Mouse (Mus musculus) MEL (cell line): ENCODE measurements around the gene Adgrf5. TPM values are rescaled to one million over a fixed set of nuclear protein-coding genes. Genes with fewer than 3 reads are reported as not detected.

Source experiments
- DNase-seq: peaks from one replicate; pipeline ENCODE4 v3.0.0; 2011; ENCODE audit warnings: low read depth, low spot score
- H3K27ac ChIP-seq: 2 replicates; pipeline ENCODE4 v1.5.1; 2012; ENCODE audit warnings: low read depth, mild to moderate bottlenecking, control low read depth, low read length, moderate library complexity; ENCODE audit not compliant: control insufficient read depth
- H3K27me3 ChIP-seq, 2 experiments: fragments of 150-350 bp in 1 of 2; sonication (generic) in 1 of 2; 2 replicates each; pipeline ENCODE4 v1.6.1; 2012; ENCODE audit warnings: low read length in 2 of 2, mild to moderate bottlenecking in 2 of 2, improper control_type of control experiment in 1 of 2, moderate library complexity in 1 of 2; ENCODE audit not compliant: insufficient read depth in 2 of 2, control insufficient read depth in 1 of 2
- H3K36me3 ChIP-seq, 2 experiments: 2 replicates each; pipeline ENCODE4 v1.6.1; 2012 to 2014; ENCODE audit warnings: low read length in 2 of 2, improper control_type of control experiment in 1 of 2, inconsistent platforms in 1 of 2, mild to moderate bottlenecking in 1 of 2; ENCODE audit not compliant: insufficient read depth in 2 of 2, control insufficient read depth in 1 of 2
- H3K4me1 ChIP-seq, 2 experiments: fragments of 150-350 bp in 1 of 2; sonication (generic) in 1 of 2; 2 replicates each; pipeline ENCODE4 v1.6.1; 2012; ENCODE audit warnings: low read length in 2 of 2, improper control_type of control experiment in 1 of 2, mild to moderate bottlenecking in 1 of 2; ENCODE audit not compliant: insufficient read depth in 2 of 2, control insufficient read depth in 1 of 2
- H3K4me3 ChIP-seq, 2 experiments: fragments of 150-350 bp in 1 of 2; sonication (generic) in 1 of 2; 2 replicates each; pipeline ENCODE4 v1.5.1; 2012; ENCODE audit warnings: low read depth in 2 of 2, low read length in 2 of 2, mild to moderate bottlenecking in 2 of 2, moderate library complexity in 2 of 2, control low read depth in 1 of 2, improper control_type of control experiment in 1 of 2; ENCODE audit not compliant: control insufficient read depth in 1 of 2, insufficient read depth in 1 of 2
- H3K79me2 ChIP-seq: 2 replicates; pipeline ENCODE4 v1.6.1; 2012; ENCODE audit warnings: mild to moderate bottlenecking, low read length, moderate library complexity; ENCODE audit not compliant: control insufficient read depth, poor library complexity, insufficient read depth
- H3K9ac ChIP-seq: 2 replicates; pipeline ENCODE4 v1.6.1; 2012; ENCODE audit warnings: low read depth, mild to moderate bottlenecking, control low read depth, low read length, moderate library complexity; ENCODE audit not compliant: control insufficient read depth, poor library complexity, severe bottlenecking
- H3K9me3 ChIP-seq: fragments of 150-350 bp; sonication (generic); replicated peaks from 2 replicates; pipeline ENCODE4 v1.6.1; 2012; ENCODE audit warnings: mild to moderate bottlenecking, low read length, improper control_type of control experiment, moderate library complexity; ENCODE audit not compliant: insufficient read depth
- E2F4 ChIP-seq: IDR thresholded peaks from 2 replicates; pipeline ENCODE4 v1.6.1; 2011; ENCODE audit warnings: low read depth, low read length, improper control_type of control experiment, borderline replicate concordance
- ELF1 ChIP-seq: IDR thresholded peaks from 2 replicates; pipeline ENCODE4 v1.6.1; 2014; ENCODE audit warnings: low read depth, mild to moderate bottlenecking, inconsistent platforms, low read length, improper control_type of control experiment, moderate library complexity
- EP300 ChIP-seq, 2 experiments: IDR thresholded peaks; 2 replicates each; pipeline ENCODE4 v1.6.1; 2011; ENCODE audit warnings: improper control_type of control experiment in 2 of 2, low read length in 2 of 2, low read depth in 1 of 2, mild to moderate bottlenecking in 1 of 2
- GABPA ChIP-seq: IDR thresholded peaks from 2 replicates; pipeline ENCODE4 v1.6.1; 2012; ENCODE audit warnings: low read depth, mild to moderate bottlenecking, inconsistent platforms, low read length, improper control_type of control experiment, moderate library complexity
- GATA1 ChIP-seq: IDR thresholded peaks from 2 replicates; pipeline ENCODE4 v1.6.1; 2011; ENCODE audit warnings: low read depth, low read length, improper control_type of control experiment
- JUND ChIP-seq: IDR thresholded peaks from 2 replicates; pipeline ENCODE4 v1.6.1; 2011; ENCODE audit warnings: low read depth, mild to moderate bottlenecking, improper control_type of control experiment, low read length
- KAT2A ChIP-seq: conservative IDR thresholded peaks from 2 replicates; pipeline ENCODE4 v1.6.1; 2012; ENCODE audit warnings: low read depth, low read length, improper control_type of control experiment, inconsistent platforms
- MAX ChIP-seq: IDR thresholded peaks from 2 replicates; pipeline ENCODE4 v1.6.1; 2011; ENCODE audit warnings: low read length, improper control_type of control experiment
- MAZ ChIP-seq: IDR thresholded peaks from 2 replicates; pipeline ENCODE4 v1.6.1; 2012; ENCODE audit warnings: low read depth, mild to moderate bottlenecking, inconsistent platforms, low read length, improper control_type of control experiment
- MXI1 ChIP-seq: IDR thresholded peaks from 2 replicates; pipeline ENCODE4 v1.6.1; 2011; ENCODE audit warnings: mild to moderate bottlenecking, low read depth, low read length, improper control_type of control experiment
- MYC ChIP-seq: IDR thresholded peaks from 2 replicates; pipeline ENCODE4 v1.6.1; 2011; ENCODE audit warnings: low read depth, mild to moderate bottlenecking, low read length, improper control_type of control experiment, moderate library complexity
- POLR2A ChIP-seq, 2 experiments: IDR thresholded peaks; 2 replicates each; pipeline ENCODE4 v1.6.1; 2011 to 2012; ENCODE audit warnings: low read length in 2 of 2, mild to moderate bottlenecking in 2 of 2, control low read depth in 1 of 2, improper control_type of control experiment in 1 of 2, low read depth in 1 of 2, moderate library complexity in 1 of 2; ENCODE audit not compliant: control insufficient read depth in 1 of 2, insufficient read depth in 1 of 2, poor library complexity in 1 of 2
- POLR2AphosphoS5 ChIP-seq: IDR thresholded peaks from 2 replicates; pipeline ENCODE4 v1.6.1; 2012; ENCODE audit warnings: low read depth, borderline replicate concordance, mild to moderate bottlenecking, inconsistent platforms, low read length, moderate library complexity, mixed read lengths
- RAD21 ChIP-seq: IDR thresholded peaks from 2 replicates; pipeline ENCODE4 v1.6.1; 2011; ENCODE audit warnings: mild to moderate bottlenecking, low read depth, low read length, improper control_type of control experiment
- RCOR1 ChIP-seq: IDR thresholded peaks from 2 replicates; pipeline ENCODE4 v1.6.1; 2012; ENCODE audit warnings: low read depth, mild to moderate bottlenecking, inconsistent platforms, low read length, improper control_type of control experiment
- SIN3A ChIP-seq: IDR thresholded peaks from 2 replicates; pipeline ENCODE4 v1.6.1; 2012; ENCODE audit warnings: low read length, improper control_type of control experiment, inconsistent platforms
- SMC3 ChIP-seq: IDR thresholded peaks from 2 replicates; pipeline ENCODE4 v1.6.1; 2011; ENCODE audit warnings: low read depth, low read length, improper control_type of control experiment
- TAL1 ChIP-seq: IDR thresholded peaks from 2 replicates; pipeline ENCODE4 v1.6.1; 2012; ENCODE audit warnings: mild to moderate bottlenecking, inconsistent platforms, low read length, moderate library complexity, mixed read lengths
- TBP ChIP-seq: IDR thresholded peaks from 2 replicates; pipeline ENCODE4 v1.8.0; 2011; ENCODE audit warnings: low read depth, low read length, improper control_type of control experiment
- TCF12 ChIP-seq: IDR thresholded peaks from 2 replicates; pipeline ENCODE4 v1.6.1; 2014; ENCODE audit warnings: low read depth, mild to moderate bottlenecking, inconsistent platforms, low read length, improper control_type of control experiment, moderate library complexity
- USF1 ChIP-seq: IDR thresholded peaks from 2 replicates; pipeline ENCODE4 v1.6.1; 2014; ENCODE audit warnings: low read depth, mild to moderate bottlenecking, inconsistent platforms, low read length, improper control_type of control experiment, moderate library complexity
- ZC3H11A ChIP-seq: IDR thresholded peaks from 2 replicates; pipeline ENCODE4 v1.6.1; 2012; ENCODE audit warnings: low read depth, mild to moderate bottlenecking, inconsistent platforms, low read length, improper control_type of control experiment
- ZKSCAN1 ChIP-seq: IDR thresholded peaks from 2 replicates; pipeline ENCODE4 v1.6.1; 2012; ENCODE audit warnings: low read depth, mild to moderate bottlenecking, inconsistent platforms, low read length, improper control_type of control experiment, moderate library complexity
- ZNF384 ChIP-seq: IDR thresholded peaks from 2 replicates; pipeline ENCODE4 v1.6.1; 2012; ENCODE audit warnings: low read depth, mild to moderate bottlenecking, inconsistent platforms, low read length, improper control_type of control experiment
- polyA plus RNA-seq, 2 experiments: library from polyadenylated mRNA; stranded (reverse) in 1 of 2; unstranded in 1 of 2; fragments of >175 nt in 1 of 2; fragments of >200 nt in 1 of 2; gene quantifications; 2 replicates each; pipeline versions ENCODE4 v1.2.1 to v1.2.4; 2012; ENCODE audit warnings: low replicate concordance in 2 of 2, low read depth in 1 of 2; ENCODE audit not compliant: insufficient read length in 2 of 2, insufficient read depth in 1 of 2, missing spikeins in 1 of 2
- total RNA-seq: library from RNA; depleted of rRNA; stranded (reverse); fragments of 300-350 nt; gene quantifications from 2 replicates; pipeline ENCODE4 v1.2.3, GENCODE M21; 2012

Gene Adgrf5
- total and polyA plus RNA-seq, 3 experiments, result not detected

DNA sequence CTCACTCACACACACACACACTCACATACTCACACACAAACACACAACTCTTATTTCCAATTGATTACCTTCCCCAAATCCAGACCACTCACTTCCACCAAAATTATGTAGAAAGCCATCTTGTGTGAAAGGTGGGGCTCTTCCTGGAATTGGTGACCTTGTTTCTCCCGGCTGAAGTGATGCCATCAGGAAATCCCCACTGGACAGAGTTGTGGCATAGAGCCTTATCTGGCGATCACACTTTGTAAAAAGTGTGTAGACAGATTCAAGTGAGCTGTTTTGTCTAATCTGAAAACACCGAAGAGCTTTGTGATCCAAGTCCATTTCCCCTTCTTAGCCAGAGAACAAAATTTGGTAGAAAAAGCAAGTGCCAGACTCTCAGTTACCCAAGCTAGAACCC is 46.1 kb downstream of the Adgrf5 start:
- H3K9me3 ChIP-seq, result no peaks in the 10 kb centered on the region
- H3K4me3 ChIP-seq, result no peak overlapping the region
- TF ChIP-seq KAT2A (no peak), JUND (no peak), MXI1 (no peak), ZNF384 (no peak), ZKSCAN1 (no peak), EP300 (IDR thresholded peaks at IDR 0.05; ENCODE audit: low read depth in 1 of 2, low read length in 2 of 2) (no peak), TAL1 (no peak), SMC3 (no peak), ZC3H11A (no peak), GABPA (no peak), POLR2AphosphoS5 (no peak), TCF12 (no peak), SIN3A (no peak)
- no peak overlapping the region for H3K9ac ChIP-seq
- no peaks in the 10 kb centered on the region for H3K27me3 ChIP-seq
- no peak for DNase-seq
- no peaks in the 10 kb centered on the region for H3K36me3 ChIP-seq
- no peak overlapping the region for H3K27ac ChIP-seq
- H3K79me2 ChIP-seq, result no peaks in the 10 kb centered on the region
- no peaks in the 10 kb centered on the region for H3K4me1 ChIP-seq

DNA sequence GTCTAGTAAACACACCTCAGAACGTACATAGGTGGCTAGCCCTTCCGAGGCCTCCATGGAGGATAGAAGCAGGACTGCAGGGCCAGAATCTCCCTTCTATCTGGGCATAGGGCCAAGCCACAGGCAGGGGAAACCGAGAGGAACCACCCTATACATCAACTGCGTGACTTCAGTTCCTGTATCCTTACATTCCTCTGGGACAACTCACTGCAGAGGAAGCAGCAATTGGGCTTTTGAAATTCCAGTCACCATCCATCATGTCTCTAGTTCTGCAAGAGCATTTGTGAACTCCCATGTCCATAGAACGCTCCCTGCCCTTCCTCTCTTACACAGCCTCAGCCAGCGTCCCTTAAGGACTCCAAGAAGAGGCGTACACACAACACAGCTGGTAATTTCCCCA is 47.3 kb downstream of the Adgrf5 start:
- Histone ChIP-seq H3K9ac (no peak overlapping the region), H3K79me2 (no peaks in the 10 kb centered on the region), H3K27ac (no peak overlapping the region), H3K4me3 (no peak overlapping the region), H3K4me1 (no peaks in the 10 kb centered on the region), H3K36me3 (no peaks in the 10 kb centered on the region), H3K9me3 (no peaks in the 10 kb centered on the region), H3K27me3 (no peaks in the 10 kb centered on the region)
- TF ChIP-seq ZKSCAN1 (no peak), ELF1 (no peak), SMC3 (no peak), GATA1 (no peak)
- no peak for DNase-seq

DNA sequence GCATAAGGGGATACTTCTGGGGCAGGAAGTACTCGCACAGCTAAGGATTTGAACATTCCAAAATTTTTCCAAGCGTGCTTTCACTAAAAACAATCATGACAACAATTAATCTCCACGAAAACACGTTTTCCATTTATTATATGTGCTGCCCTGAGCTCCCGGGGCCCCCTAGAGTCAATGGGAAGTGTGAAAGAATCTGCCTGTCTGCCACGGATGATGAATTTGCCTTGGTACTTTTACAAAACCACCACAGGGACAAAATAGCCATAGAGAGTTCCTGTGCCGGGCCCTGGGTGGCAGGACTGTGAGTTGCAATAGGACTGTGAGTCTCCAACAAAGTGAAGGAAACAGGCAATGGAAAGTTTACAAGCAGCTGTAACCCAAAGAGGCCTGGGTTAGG is 52.9 kb downstream of the Adgrf5 start:
- Histone ChIP-seq H3K9me3 (no peaks in the 10 kb centered on the region), H3K27me3 (no peaks in the 10 kb centered on the region), H3K79me2 (no peaks in the 10 kb centered on the region), H3K27ac (no peak overlapping the region), H3K36me3 (no peaks in the 10 kb centered on the region), H3K4me3 (no peak overlapping the region), H3K4me1 (no peaks in the 10 kb centered on the region), H3K9ac (no peak overlapping the region)
- TF ChIP-seq KAT2A, result no peak
- no peak for TF ChIP-seq RAD21
- no peak for TF ChIP-seq ZNF384
- no peak for TF ChIP-seq MYC
- TF ChIP-seq MAX, result no peak
- TF ChIP-seq GATA1, result no peak
- no peak for TF ChIP-seq MAZ
- TF ChIP-seq TBP, result no peak
- no peak for TF ChIP-seq USF1
- no peak for TF ChIP-seq GABPA
- no peak for TF ChIP-seq JUND
- TF ChIP-seq EP300 (IDR thresholded peaks at IDR 0.05; ENCODE audit: low read depth in 1 of 2, low read length in 2 of 2), result no peak
- no peak for TF ChIP-seq E2F4
- no peak for TF ChIP-seq ZC3H11A
- TF ChIP-seq SIN3A, result no peak
- no peak for TF ChIP-seq POLR2A (IDR thresholded peaks at IDR 0.05; ENCODE audit: control insufficient read depth in 1 of 2, insufficient read depth in 1 of 2, low read depth in 1 of 2, low read length in 2 of 2, poor library complexity in 1 of 2)
- no peak for TF ChIP-seq RCOR1
- DNase-seq, result no peak
